Mouse (Mus musculus) small intestine, adult 2 months (tissue): ENCODE measurements around the gene Sirt4.

Experiments used
- CTCF ChIP-seq: fragments of 200-500 bp; IDR thresholded peaks from 2 replicates; pipeline ENCODE4 v1.5.1; 2012; ENCODE audit warnings: low read depth, mild to moderate bottlenecking, control low read depth, inconsistent platforms, low read length, moderate library complexity, mixed read lengths; ENCODE audit not compliant: insufficient replicate concordance, insufficient read length; ENCODE audit errors: extremely low read depth
- POLR2A ChIP-seq: fragments of 200-500 bp; IDR thresholded peaks from 2 replicates; pipeline ENCODE4 v1.6.1; 2012; ENCODE audit warnings: low read depth, mild to moderate bottlenecking, control low read depth, inconsistent platforms, low read length, moderate library complexity

GRCm38 (mm10) chr5:115488841-115489698 lies 4.5 kb upstream of the Sirt4 start:
- TF ChIP-seq CTCF (no peak), POLR2A (peak; percentile 85)
